Mouse (Mus musculus): ENCODE measurements around the gene Smarcad1. TPM values are rescaled to one million over a fixed set of nuclear protein-coding genes. Genes with fewer than 3 reads are reported as not detected.
"Not testable (repeated sequence)": the region's sequence is repeated elsewhere in the genome, so short reads cannot be mapped to it uniquely, and the experiment has no call there.

Smarcad1 gene
- polyA plus RNA-seq (2012; fragmentation: generic; extraction: Trizol) = 10.4 TPM

- Histone ChIP-seq H3ac (ENCODE audit: control insufficient read depth, insufficient read length) (peak within 1 kb of the TSS; percentile 99), H3K36me3 (ENCODE audit: control insufficient read depth, insufficient read depth) (peaks cover 22% of the 10 kb centered on the region), H3K27me3 (ENCODE audit: control insufficient read depth, insufficient read depth, insufficient read length) (no peaks in the 10 kb centered on the region), H3K79me2 (ENCODE audit: control insufficient read depth, insufficient read depth) (peaks cover 24% of the 10 kb centered on the region), H3K4me2 (ENCODE audit: low read depth) (peak within 1 kb of the TSS; percentile 88), H3K4me3 (peak within 1 kb of the TSS; percentile 65)
- TF ChIP-seq TCF3 (IDR thresholded peaks at IDR 0.05; ENCODE audit: insufficient read length, low read depth) (no peak), MYOG (IDR thresholded peaks at IDR 0.05; ENCODE audit: control insufficient read depth in 1 of 3, insufficient read depth in 1 of 3, insufficient read length in 2 of 3, low read depth in 2 of 3) (peak in 1 of 3 experiments; percentile 3), MAX (IDR thresholded peaks at IDR 0.05; ENCODE audit: low read depth) (no peak), CEBPB (IDR thresholded peaks at IDR 0.05; ENCODE audit: insufficient read depth, poor library complexity, severe bottlenecking) (peak; percentile 69; the same call in 1 of the 2 replicates), E2F4 (IDR thresholded peaks at IDR 0.05; ENCODE audit: insufficient read depth) (peak; percentile 42), MYOD1 (IDR thresholded peaks at IDR 0.05; ENCODE audit: control insufficient read depth in 1 of 3, insufficient read length in 2 of 3, low read depth in 2 of 3) (no peak), REST (IDR thresholded peaks at IDR 0.05; ENCODE audit: insufficient read depth, insufficient read length) (no peak), SRF (IDR thresholded peaks at IDR 0.05; ENCODE audit: control insufficient read depth, insufficient read length, low read depth) (peak; percentile 74), POLR2AphosphoS2 (IDR thresholded peaks at IDR 0.05; ENCODE audit: insufficient read length, low read depth) (no peak), TCF12 (IDR thresholded peaks at IDR 0.05; ENCODE audit: insufficient read depth, poor library complexity, severe bottlenecking) (no peak), POLR2A (IDR thresholded peaks at IDR 0.05; ENCODE audit: insufficient read length, low read depth) (peak; percentile 64)
These were observed at the start of gene Smarcad1 for GRCm38 (mm10) chr6:65042491-65043171. Gene Smarcad1, plus strand, starts transcription at chr6:65042583.

GRCm38 (mm10) chr6:64996824-64997421 is 45.5 kb upstream of the Smarcad1 start:
- TF ChIP-seq POLR2A (IDR thresholded peaks at IDR 0.05; ENCODE audit: insufficient read length, low read depth) (no peak), MAX (IDR thresholded peaks at IDR 0.05; ENCODE audit: low read depth) (no peak), CEBPB (IDR thresholded peaks at IDR 0.05; ENCODE audit: insufficient read depth, poor library complexity, severe bottlenecking) (no peak), POLR2AphosphoS2 (IDR thresholded peaks at IDR 0.05; ENCODE audit: insufficient read length, low read depth) (no peak), TCF12 (IDR thresholded peaks at IDR 0.05; ENCODE audit: insufficient read depth, poor library complexity, severe bottlenecking) (no peak), REST (IDR thresholded peaks at IDR 0.05; ENCODE audit: insufficient read depth, insufficient read length) (no peak), SRF (IDR thresholded peaks at IDR 0.05; ENCODE audit: control insufficient read depth, insufficient read length, low read depth) (no peak), MYOD1 (IDR thresholded peaks at IDR 0.05; ENCODE audit: control insufficient read depth in 1 of 3, insufficient read length in 2 of 3, low read depth in 2 of 3) (no peak), E2F4 (IDR thresholded peaks at IDR 0.05; ENCODE audit: insufficient read depth) (no peak), MYOG (IDR thresholded peaks at IDR 0.05; ENCODE audit: control insufficient read depth in 1 of 3, insufficient read depth in 1 of 3, insufficient read length in 2 of 3, low read depth in 2 of 3) (no peak), TCF3 (IDR thresholded peaks at IDR 0.05; ENCODE audit: insufficient read length, low read depth) (no peak), USF1 (IDR thresholded peaks at IDR 0.05; ENCODE audit: low read depth) (no peak)
- H3K36me3 ChIP-seq (ENCODE audit: control insufficient read depth, insufficient read depth) = no peaks in the 10 kb centered on the region
- no peaks in the 10 kb centered on the region for H3K27me3 ChIP-seq (ENCODE audit: control insufficient read depth, insufficient read depth, insufficient read length)
- H3ac ChIP-seq (ENCODE audit: control insufficient read depth, insufficient read length) = no peak overlapping the region
- H3K79me2 ChIP-seq (ENCODE audit: control insufficient read depth, insufficient read depth) = no peaks in the 10 kb centered on the region
- H3K4me2 ChIP-seq (ENCODE audit: low read depth) = no peak overlapping the region
- H3K4me3 ChIP-seq = no peak overlapping the region

- TF ChIP-seq SRF (IDR thresholded peaks at IDR 0.05; ENCODE audit: control insufficient read depth, insufficient read length, low read depth) (no peak), CEBPB (IDR thresholded peaks at IDR 0.05; ENCODE audit: insufficient read depth, poor library complexity, severe bottlenecking) (no peak), POLR2AphosphoS2 (IDR thresholded peaks at IDR 0.05; ENCODE audit: insufficient read length, low read depth) (no peak), TCF12 (IDR thresholded peaks at IDR 0.05; ENCODE audit: insufficient read depth, poor library complexity, severe bottlenecking) (no peak), REST (IDR thresholded peaks at IDR 0.05; ENCODE audit: insufficient read depth, insufficient read length) (no peak), POLR2A (IDR thresholded peaks at IDR 0.05; ENCODE audit: insufficient read length, low read depth) (no peak), E2F4 (IDR thresholded peaks at IDR 0.05; ENCODE audit: insufficient read depth) (no peak), USF1 (IDR thresholded peaks at IDR 0.05; ENCODE audit: low read depth) (no peak), TCF3 (IDR thresholded peaks at IDR 0.05; ENCODE audit: insufficient read length, low read depth) (no peak)
- Histone ChIP-seq H3K27me3 (ENCODE audit: control insufficient read depth, insufficient read depth, insufficient read length) (no peaks in the 10 kb centered on the region), H3K4me2 (ENCODE audit: low read depth) (no peak overlapping the region), H3ac (ENCODE audit: control insufficient read depth, insufficient read length) (no peak overlapping the region), H3K36me3 (ENCODE audit: control insufficient read depth, insufficient read depth) (no peaks in the 10 kb centered on the region), H3K4me3 (no peak overlapping the region), H3K79me2 (ENCODE audit: control insufficient read depth, insufficient read depth) (no peaks in the 10 kb centered on the region)
These were observed 44.6 kb upstream of the Smarcad1 start for GRCm38 (mm10) chr6:64997805-64998204.

- not testable (repeated sequence) for H3K79me2 ChIP-seq (ENCODE audit: control insufficient read depth, insufficient read depth); H3K4me2 ChIP-seq (ENCODE audit: low read depth); H3ac ChIP-seq (ENCODE audit: control insufficient read depth, insufficient read length); H3K4me3 ChIP-seq; H3K36me3 ChIP-seq (ENCODE audit: control insufficient read depth, insufficient read depth); H3K27me3 ChIP-seq (ENCODE audit: control insufficient read depth, insufficient read depth, insufficient read length)
These were observed 41.6 kb upstream of the Smarcad1 start for GRCm38 (mm10) chr6:65000757-65001156.

GRCm38 (mm10) chr6:65002196-65002595 is 40.2 kb upstream of the Smarcad1 start:
- Histone ChIP-seq H3K4me2 (ENCODE audit: low read depth) (no peak overlapping the region), H3K27me3 (ENCODE audit: control insufficient read depth, insufficient read depth, insufficient read length) (no peaks in the 10 kb centered on the region), H3ac (ENCODE audit: control insufficient read depth, insufficient read length) (no peak overlapping the region), H3K4me3 (no peak overlapping the region), H3K79me2 (ENCODE audit: control insufficient read depth, insufficient read depth) (no peaks in the 10 kb centered on the region), H3K36me3 (ENCODE audit: control insufficient read depth, insufficient read depth) (no peaks in the 10 kb centered on the region)
- TF ChIP-seq REST (IDR thresholded peaks at IDR 0.05; ENCODE audit: insufficient read depth, insufficient read length) = no peak
- TF ChIP-seq MAX (IDR thresholded peaks at IDR 0.05; ENCODE audit: low read depth) = no peak
- no peak for TF ChIP-seq SRF (IDR thresholded peaks at IDR 0.05; ENCODE audit: control insufficient read depth, insufficient read length, low read depth)
- no peak for TF ChIP-seq MYOG (IDR thresholded peaks at IDR 0.05; ENCODE audit: control insufficient read depth in 1 of 3, insufficient read depth in 1 of 3, insufficient read length in 2 of 3, low read depth in 2 of 3)
- no peak for TF ChIP-seq CEBPB (IDR thresholded peaks at IDR 0.05; ENCODE audit: insufficient read depth, poor library complexity, severe bottlenecking)
- TF ChIP-seq USF1 (IDR thresholded peaks at IDR 0.05; ENCODE audit: low read depth) = no peak
- no peak for TF ChIP-seq TCF12 (IDR thresholded peaks at IDR 0.05; ENCODE audit: insufficient read depth, poor library complexity, severe bottlenecking)
- no peak for TF ChIP-seq MYOD1 (IDR thresholded peaks at IDR 0.05; ENCODE audit: control insufficient read depth in 1 of 3, insufficient read length in 2 of 3, low read depth in 2 of 3)
- TF ChIP-seq TCF3 (IDR thresholded peaks at IDR 0.05; ENCODE audit: insufficient read length, low read depth) = no peak
- no peak for TF ChIP-seq POLR2A (IDR thresholded peaks at IDR 0.05; ENCODE audit: insufficient read length, low read depth)
